Mouse (Mus musculus): ENCODE results near the gene Ext2.

Ext2 gene

DNA sequence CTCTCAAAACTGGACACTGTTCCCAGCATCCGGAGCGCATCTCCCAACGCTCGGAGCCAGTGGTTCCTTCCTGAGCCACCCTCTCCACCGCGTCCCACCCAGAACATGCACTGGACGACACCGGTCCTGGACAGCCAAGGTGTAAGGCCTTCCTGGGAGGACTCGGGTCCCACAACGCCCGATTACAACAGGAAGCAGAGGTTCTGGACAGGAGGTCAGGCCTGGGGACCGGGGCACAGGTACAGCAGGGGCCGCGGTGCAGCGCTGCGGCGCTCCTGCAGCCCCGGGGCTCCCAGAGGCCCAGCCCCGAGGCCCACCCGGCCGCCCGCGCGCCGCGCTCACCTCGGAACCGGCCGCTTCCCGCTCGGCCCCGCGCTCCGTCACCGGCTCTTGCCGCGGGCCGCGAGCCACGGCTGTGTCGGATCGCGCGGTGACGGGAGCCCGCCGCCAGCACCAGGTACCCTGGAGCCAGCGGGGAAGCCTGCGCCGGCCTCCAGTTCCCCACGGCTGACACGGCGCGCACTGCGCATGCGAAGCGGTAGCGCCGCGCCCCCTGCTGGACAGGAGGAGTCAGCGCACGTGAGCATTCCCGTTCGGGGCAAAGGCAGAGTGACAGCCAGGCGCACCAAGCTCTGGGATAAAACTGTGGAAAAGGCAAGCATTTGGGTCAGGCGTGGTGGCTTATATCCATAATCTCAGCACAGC, at the start of gene Ext2:
TSS of gene Ext2 (minus strand) at position 524 of the 705 bp plus-strand sequence.
- peak; percentile 79 to 93 for DNase-seq (ENCODE audit: low spot score in 2 of 2)

- DNase-seq (ENCODE audit: low spot score in 2 of 2), result no peak
Observed at GRCm38 (mm10) chr2:93871411-93871925, 49.1 kb upstream of the Ext2 start.

GRCm38 (mm10) chr2:93870842-93871241, 48.5 kb upstream of the Ext2 start:
- peak in 1 of 2 experiments; percentile 52 for DNase-seq (ENCODE audit: low spot score in 2 of 2)

DNA sequence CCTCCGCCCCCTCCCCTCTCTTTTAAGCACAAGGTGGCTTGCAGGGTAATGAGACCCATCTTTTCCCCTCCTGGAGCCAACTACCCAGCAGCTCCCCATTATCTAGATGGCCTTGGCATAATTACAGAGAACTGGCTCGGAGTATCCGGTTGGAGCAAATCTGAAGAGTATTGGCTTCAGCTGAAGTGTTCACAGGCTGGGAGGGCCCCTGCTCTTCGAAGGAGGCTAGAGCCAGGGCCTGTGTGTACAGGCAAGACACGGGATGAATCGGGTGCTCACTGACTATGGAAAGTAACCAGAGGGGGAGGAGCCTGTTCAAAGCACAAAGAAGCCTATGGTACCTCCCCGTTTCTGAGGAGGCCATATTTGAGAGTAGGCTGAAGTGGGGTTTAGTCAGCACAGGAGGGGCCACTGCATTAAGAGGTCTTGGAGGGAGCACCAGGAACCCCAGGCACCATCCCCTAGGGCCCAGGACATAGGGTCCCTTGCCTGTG, 46.8 kb upstream of the Ext2 start, which contains the start of gene Accsl:
TSS of gene Accsl (minus strand) at position 51 of the 494 bp plus-strand sequence.
- DNase-seq (ENCODE audit: low spot score in 2 of 2), result no peak

- DNase-seq (ENCODE audit: low spot score in 2 of 2), result no peak
Observed at GRCm38 (mm10) chr2:93868566-93868965, 46.2 kb upstream of the Ext2 start.

DNA sequence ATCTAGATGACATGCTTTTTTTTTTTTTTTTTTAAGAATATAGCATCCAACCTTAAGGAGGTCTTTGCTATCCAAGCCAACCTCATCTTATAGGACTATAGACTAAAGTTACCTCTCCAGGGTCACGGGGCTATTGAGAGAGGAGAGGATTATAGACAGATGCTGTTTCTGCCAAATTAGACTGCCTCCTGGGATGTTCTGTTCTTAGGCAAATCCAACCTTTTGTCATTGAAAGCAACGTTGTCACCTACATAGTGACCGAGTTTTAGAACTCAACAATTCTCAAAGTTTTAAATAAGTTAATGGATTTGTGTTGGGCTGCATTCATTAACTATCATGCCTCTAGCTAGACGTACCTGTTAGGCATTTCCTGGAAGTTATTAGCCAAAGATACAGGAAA, 40.9 kb upstream of the Ext2 start:
- DNase-seq (ENCODE audit: low spot score in 2 of 2), result no peak

- no peak for DNase-seq (ENCODE audit: low spot score in 2 of 2)
Observed at GRCm38 (mm10) chr2:93858845-93859244, 36.5 kb upstream of the Ext2 start.

- no peak for DNase-seq (ENCODE audit: low spot score in 2 of 2)
Observed at GRCm38 (mm10) chr2:93851303-93851702, 28.9 kb upstream of the Ext2 start.

DNA sequence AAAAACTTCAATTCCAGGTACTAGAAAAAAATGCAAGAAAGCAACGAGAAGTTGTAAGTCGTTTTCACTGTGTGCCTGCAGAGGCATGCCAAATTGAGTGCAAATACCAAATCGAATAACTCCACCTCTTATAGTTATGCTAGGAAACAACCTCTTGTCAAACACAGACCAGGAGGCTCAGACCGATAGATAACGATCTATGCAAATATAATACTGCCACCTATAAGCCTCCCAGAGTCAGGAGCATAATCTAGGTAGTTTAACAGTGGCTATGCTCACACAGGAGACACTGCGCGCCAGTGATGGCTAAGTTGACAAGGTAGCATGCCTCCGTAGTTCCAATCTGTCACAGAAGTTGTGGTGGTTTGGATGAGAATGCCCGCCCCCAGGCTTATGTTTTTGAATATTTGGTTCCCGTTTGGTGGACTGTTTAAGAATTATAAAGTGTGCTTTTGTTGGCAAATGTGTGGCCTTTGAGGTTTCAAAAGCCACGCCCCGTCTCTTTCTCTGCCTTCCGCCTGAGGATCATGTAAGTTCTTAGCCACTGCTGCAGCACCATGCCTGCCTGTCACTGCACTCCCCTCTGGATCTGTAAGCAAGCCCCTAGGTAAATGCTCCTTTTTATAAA, 28.1 kb upstream of the Ext2 start:
- peak in 1 of 2 experiments; percentile 15 for DNase-seq (ENCODE audit: low spot score in 2 of 2)

DNA sequence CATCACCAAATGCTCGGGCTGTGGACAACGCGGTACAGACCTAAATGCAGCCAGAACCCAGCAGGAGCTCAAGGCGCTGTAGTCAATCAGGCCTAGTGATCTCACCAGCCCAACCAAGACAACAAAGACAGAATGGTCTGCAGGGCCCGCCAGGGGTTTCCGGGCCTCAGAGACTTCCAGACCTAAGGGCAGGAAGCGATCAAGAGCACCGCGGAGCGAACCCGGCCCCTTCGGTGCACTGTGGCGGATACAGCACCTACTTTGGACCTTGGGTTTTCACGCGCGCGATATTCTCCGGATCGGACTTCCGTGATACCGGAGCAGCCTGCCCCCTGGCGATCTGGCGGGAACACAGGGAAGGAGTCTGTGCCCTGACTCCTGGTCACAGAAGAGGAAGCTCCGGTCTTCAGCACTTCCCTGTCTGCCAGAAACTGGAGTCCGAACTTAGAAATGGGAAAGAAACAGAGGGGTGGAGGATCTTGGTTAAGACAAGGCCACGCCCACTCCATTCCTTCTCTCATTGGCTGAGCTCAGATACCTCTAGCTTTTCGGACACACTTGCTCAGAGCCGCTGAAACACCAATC, 27.2 kb upstream of the Ext2 start, which contains the start of gene Accs:
TSS of gene Accs (minus strand) at position 439 of the 585 bp plus-strand sequence.
- peak; percentile 31 to 41 for DNase-seq (ENCODE audit: low spot score in 2 of 2)

DNA sequence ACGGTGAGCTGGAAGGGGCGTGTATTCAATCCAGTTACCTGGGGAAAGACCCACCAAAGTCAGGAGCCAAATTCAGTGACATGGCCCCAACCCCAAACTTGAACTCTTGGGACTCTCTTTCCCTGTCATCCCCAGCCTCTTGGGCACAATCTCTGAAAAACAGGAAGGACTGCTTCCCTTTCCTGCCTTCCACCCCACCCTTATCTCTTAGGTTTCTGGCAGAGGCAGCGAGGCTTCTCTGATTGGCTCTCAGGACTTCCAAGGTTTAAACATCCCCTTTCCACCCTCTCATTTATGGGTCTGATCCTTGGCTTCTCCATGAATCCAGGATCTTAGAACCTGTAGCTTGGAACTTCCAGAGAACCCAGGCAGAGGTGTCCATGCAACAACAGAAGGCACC, 19.0 kb upstream of the Ext2 start:
- no peak for DNase-seq (ENCODE audit: low spot score in 2 of 2)

GRCm38 (mm10) chr2:93840109-93840508, 17.7 kb upstream of the Ext2 start:
- no peak for DNase-seq (ENCODE audit: low spot score in 2 of 2)

- DNase-seq (ENCODE audit: low spot score in 2 of 2), result no peak
Observed at GRCm38 (mm10) chr2:93838931-93839330, 16.6 kb upstream of the Ext2 start.

DNA sequence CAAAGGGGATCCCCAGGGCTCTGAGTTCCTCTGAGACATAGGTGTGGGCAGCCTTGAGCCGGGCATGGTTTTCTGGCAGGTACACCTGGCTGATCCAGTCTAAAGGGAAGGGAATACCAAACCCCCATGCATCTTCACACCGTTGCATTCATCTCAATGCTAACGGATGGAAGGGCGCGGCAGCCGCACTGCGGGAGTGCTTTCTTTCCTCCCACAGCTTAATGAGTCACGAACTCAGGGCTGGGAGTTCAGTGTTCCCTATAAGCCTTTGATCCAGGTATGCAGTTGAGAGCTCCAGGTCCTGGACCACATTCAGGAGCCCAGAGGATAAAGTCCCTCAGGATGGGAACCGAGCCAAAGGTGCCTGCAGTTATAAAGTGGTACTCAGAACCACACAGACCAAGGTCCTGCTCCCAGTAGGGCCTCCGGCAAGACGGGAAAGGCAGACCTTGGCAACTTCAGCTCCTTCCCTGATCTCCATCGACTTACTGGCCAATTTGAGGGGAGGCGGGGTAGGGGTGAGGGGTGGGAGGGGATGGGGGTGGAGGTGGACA, 13.9 kb upstream of the Ext2 start:
- no peak for DNase-seq (ENCODE audit: low spot score in 2 of 2)

GRCm38 (mm10) chr2:93835596-93835995, 13.2 kb upstream of the Ext2 start:
- DNase-seq (ENCODE audit: low spot score in 2 of 2), result no peak

GRCm38 (mm10) chr2:93823519-93823918, 1.2 kb upstream of the Ext2 start:
- peak; percentile 56 to 87 for DNase-seq (ENCODE audit: low spot score in 2 of 2)

- no peak for DNase-seq (ENCODE audit: low spot score in 2 of 2)
Observed at GRCm38 (mm10) chr2:93817791-93818190, 4.6 kb downstream of the Ext2 start.

DNA sequence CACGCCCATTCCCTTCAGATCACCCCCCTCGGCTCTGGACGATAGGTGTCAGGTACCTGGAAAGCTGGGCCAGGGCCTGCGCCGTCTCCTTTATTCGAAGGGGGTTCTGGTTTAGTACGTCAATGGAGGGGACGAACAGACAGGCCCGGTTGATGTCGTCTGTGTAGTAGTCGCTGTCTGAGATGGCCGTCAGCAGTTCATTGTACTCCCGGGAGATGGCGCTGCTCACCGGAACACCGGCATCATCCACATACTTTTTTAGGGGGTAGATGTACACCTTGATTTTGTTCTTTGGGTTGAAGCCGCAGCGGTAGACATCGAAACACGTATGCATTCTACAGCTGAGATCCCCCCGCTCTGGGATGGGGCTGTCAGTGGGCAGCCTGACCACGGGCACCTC, 9.0 kb downstream of the Ext2 start:
- DNase-seq (ENCODE audit: low spot score in 2 of 2), result no peak

DNA sequence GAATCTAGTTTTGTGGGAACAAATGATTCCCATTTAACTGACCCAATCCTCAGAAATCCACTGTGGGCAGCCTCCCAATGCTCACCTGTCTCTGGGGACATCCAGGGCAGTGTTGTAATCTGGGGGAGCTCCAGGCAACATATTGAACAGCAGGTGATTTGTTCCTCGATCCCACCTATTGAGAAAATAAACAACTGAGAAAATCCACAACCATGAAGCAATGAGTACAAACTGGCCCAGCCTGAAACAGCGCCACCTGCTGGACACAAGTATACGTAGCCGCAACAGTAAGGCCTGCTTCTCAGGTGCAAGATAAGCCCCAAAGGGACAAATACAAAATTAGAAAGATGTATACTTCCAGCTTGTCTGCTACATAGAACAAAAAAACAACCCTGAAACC, 10.6 kb downstream of the Ext2 start:
- DNase-seq (ENCODE audit: low spot score in 2 of 2), result peak; percentile 13 to 79

DNA sequence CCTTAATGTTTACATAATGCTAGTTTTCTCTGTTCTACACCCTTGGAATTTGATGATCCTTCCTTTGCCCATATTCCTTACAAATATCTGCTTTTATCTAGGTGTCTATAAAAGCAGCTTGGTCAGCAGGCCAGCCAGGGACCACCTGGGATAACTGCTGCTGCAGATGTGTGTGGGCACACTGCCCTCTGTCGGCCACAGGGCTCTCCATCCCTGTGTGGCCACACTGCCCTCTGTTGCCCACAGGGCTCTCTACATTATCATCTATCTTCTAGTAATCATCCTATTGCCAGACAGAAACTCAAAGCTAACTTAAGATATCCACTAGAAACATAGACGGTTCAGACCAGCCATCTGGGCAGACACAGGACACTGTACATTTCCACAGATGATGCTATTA, 12.4 kb downstream of the Ext2 start:
- no peak for DNase-seq (ENCODE audit: low spot score in 2 of 2)

DNA sequence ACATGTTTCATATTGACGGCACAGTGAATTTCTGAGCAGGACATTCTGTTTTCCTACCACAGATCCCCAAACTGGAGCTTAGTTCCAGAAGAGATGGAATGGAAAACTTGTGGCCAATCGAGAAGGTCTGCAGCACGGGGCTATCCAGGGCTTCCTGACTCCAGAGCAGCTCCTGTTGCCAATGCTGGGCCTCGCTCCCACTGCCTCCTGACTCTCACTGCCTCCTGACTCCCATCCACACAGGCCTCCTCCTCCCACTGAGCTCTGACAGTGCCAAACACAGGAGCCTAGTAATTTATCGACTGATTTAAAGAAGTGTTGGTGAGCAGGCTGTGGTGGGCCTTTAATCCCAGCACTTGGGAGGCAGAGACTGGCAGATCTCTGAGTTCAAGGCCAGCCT, 14.3 kb downstream of the Ext2 start:
- no peak for DNase-seq (ENCODE audit: low spot score in 2 of 2)

DNA sequence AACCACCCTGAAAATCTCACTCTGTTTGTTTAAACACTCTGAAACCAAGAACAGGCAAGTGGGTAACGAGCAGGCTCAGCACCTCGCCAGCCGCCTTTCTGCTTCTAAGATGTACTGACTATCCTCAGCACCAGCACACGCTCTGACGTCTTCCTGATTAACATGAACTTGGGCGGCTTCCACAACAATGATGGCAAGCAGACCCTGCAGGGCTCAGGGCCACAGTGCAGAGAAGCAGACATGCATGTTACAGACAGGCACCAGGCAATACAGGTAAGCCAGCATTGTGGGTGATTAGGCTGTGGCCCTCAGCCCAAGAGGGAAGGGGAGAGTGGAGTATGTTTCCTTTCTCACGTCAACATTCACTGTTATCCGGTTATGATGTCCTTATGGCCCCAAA, 14.9 kb downstream of the Ext2 start:
- no peak for DNase-seq (ENCODE audit: low spot score in 2 of 2)

Measured in thymus, postnatal 10 days (tissue).